Mouse (Mus musculus) cerebellum, postnatal 4 days (tissue): ENCODE measurements around the gene Atp5s.

Experiments
- DNase-seq, 2 experiments: peaks; one replicate each; pipeline ENCODE4 v3.0.0; 2022; ENCODE audit warnings: low spot score in 2 of 2, mixed read lengths in 1 of 2

The Atp5s gene

DNA sequence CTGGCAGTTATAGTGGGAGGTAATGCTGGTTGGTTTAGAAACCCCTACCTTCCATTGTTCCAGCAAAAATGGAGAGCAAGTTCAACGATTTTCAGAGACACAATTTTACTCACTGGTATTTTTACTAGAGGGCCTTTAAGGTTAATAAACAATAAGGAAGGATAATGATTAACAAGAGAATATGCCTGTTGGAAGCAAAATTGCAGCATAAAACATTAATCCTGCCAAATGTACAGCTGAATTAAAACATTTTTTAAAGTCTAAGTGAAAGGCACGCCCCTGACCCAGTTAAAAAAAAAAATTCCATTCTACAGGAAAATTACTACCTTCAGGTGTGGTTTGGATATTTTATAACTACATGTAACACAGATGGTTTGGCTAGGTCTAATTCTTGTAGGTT is 53.2 kb downstream of the Atp5s start:
- no peak for DNase-seq

DNA sequence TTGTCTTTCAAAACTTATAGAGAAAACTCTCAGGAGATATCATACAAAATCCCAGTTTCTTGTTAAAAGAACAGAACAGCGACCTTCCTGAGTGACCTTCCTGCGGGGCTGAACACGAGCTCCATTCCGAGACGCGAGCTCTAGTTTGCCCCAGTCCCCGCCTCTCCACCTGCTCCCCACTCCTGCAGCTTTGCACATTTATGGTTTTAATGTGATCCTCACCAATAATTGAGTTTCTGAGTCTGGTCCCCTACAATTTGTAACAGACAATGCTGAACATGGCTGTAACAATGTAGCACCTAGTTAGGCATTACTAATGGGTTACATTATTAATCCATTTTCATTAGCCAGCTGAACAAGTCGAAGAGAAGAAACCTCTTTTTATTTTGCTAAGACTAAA is 56.7 kb downstream of the Atp5s start:
- no peak for DNase-seq

DNA sequence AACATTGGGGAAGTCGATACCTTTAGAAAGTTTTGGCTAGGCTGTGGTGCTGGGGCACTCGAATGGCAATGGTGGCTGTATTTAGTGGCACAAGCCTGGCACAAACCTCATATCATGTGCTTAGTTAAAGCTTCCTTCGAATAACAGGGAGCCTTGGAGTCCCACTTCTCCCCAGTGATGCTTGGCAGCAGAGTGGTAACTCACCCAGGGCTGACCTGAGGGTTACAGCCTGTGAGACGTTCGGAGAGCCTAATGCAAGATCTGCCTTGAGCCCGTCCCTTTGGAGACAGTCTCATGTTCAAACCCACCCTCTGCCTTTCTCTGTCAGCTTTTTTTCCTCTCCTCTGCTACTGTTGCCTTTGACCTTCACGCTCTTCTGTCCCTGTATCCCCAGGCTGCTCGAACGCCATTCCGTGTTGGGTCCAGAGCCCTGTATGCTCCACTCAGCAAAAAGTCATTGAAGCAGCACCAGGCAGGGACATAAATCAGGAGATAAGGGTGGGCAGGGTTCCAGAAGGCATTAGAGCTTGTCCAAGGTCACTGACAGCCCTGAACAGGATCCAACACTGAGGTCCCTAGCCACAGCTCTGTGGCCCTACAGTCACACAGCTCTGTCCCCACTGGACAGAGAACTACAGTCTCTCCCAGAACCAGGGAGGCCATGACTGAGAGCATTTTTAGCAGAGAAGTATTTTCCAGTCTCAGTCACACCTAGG is 57.3 kb downstream of the Atp5s start:
- DNase-seq, result no peak

DNA sequence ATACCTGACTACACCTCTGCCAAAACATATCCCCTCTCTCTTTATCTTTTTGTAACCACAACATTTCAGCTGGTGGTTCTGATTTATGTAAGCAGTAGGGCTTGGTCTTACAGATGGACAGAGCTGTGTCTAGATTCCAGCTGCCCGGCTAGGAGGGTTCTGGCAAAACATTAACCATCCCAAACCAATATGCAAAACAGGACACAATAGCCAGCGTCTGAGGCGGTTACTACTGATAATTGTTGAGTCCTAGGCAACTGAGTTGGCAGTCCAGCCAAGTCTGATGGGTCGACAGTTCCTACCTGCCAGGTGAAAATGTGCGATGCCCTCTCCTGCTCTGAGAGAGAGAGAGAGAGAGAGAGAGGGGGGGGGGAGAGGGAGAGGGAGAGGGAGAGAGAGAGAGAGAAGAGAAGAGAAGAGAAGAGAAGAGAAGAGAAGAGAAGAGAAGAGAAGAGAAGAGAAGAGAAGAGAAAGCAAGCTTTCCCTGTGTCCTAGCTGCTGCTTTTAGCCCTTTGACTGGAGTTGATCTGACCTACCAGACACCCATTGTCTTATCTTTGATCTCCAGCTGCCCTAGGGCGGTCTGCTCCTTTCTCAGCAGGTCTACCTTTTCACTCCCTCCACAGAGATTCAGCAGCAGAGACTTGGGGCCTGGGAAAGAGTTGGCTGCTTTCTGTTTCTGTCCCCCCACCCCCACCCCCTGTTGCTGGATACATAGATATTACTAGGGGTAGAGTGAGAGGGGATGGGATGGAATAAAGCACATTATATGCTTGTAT is 58.7 kb downstream of the Atp5s start:
- DNase-seq, result no peak

DNA sequence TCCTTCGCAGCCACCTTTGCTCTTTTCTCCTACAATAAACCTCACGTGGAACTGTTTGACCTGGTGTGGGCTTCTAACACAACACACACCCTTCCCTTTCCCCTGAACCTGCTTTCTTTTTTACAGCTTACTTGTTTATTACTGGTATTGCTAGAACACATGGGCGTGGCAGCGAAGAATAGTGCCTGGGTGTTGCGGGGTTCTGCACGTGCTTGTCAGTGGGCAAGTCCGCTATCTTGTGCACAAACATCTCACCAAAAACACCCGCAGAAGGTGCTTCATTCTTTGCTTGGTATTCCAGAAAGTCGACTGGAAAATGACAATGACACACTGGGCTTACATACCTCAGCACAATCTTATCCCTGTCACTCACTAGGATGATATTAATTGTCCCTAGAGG is 60.7 kb downstream of the Atp5s start:
- DNase-seq, result no peak

DNA sequence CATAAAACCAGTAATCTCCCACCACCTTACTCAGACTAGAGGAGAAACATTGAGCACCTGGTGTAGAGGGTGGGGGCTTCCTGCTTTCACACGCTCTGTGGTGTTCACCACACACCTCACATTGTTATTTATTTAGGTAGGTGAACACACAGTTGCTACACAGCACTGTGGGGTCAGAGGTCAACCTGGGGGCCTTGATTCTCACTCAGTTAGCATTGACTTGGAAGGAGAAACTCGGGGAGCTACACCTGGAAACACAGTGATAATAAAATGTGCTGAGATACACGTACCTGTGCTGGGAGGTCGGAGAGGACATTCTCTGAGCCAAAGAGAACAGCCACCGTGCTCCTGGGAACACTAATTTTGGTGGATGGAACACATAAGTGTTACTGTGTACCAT is 63.6 kb downstream of the Atp5s start:
- no peak for DNase-seq

DNA sequence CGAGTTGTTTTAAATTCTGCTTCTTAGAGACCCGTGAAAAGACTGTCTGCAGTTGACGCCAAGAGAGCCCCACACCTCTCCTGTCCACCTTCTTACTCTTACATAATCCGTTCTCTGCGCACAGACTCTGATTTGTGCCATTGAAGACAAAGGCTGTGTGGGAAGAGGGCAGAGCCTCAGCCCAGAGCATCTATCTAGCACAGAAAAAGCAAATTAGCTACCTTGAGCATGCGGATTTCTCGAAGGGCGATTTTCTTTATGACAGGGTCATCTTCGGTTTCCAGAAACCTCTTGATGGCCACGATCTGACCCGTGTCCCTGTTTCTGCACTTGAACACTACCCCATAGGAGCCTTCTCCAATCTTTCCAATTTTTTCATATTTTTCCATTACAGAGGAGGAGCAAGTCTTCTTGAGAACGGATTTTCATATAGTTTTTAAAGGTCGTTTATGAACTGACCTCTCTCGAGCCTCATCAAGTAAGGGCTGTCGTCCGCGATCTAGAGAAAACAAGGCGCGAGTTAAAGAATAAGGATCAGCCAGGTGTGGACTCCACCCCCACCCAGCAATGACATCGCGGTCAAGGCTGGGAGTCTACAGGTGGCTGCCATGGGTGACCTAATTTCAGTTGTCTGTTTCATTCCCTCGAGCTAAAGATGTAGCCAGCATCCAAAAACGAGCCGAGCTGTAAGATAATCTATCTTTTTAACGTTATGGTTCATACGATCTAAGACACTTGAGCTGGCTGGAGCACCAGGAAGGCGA is 65.2 kb downstream of the Atp5s start:
- no peak for DNase-seq

DNA sequence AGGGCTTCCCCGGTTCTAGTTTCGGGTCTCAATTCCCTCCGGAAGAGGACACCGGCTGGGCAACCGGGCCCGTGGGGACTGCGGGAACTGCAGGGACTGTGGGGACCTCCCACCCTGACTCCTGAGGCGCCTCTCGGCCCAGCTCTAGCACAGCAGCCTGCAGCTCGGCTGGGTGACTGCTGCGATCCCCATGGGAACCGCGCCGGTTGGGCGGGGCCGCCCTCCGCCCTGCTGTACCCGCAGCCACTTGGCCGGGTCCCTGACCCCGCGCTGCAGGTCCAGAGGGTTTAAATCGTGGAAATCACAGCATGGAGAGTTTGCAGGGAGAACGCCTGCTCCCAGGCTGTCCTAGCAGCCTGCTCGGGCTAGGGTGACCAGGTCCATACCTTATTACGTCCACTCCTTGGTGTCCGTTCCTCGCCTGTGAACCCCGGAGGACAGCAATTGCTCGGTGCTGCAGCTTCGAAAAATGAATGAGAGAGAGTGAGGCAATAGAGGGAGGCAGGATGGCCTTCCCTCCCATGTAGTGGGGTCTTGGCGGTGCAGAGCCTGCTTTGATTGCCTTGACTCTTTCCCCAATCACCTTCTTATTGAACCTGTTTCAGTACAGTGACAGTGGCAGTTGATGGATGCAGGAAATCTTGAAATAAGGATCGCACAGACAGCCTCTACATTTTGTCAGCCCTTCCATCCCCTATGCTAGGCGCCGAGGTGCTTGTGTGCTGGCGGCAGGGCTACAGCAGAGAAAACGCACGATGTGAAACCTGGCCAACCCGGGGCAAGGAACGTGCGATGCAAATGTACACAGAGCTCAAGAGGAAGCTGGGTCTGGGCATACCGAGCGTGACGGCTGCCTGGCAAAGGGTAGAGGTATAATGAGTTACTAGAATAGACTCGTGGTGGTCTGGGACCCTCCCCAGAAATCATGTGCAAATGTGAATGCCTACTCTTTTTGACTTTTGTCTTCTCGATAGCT is 66.1 kb downstream of the Atp5s start, which contains the start of gene Cdkl1:
Cdkl1 (minus strand) TSS at position 738 of the 976 bp plus-strand sequence.
- peak in 1 of 2 experiments; percentile 53 for DNase-seq
